Mouse (Mus musculus): ENCODE measurements around the gene Upk1b. TPM values are rescaled to one million over a fixed set of nuclear protein-coding genes. Genes with fewer than 3 reads are reported as not detected.

Upk1b gene
- polyA plus RNA-seq, 1 experiment from 2014 or later, result 2.5 TPM

DNA sequence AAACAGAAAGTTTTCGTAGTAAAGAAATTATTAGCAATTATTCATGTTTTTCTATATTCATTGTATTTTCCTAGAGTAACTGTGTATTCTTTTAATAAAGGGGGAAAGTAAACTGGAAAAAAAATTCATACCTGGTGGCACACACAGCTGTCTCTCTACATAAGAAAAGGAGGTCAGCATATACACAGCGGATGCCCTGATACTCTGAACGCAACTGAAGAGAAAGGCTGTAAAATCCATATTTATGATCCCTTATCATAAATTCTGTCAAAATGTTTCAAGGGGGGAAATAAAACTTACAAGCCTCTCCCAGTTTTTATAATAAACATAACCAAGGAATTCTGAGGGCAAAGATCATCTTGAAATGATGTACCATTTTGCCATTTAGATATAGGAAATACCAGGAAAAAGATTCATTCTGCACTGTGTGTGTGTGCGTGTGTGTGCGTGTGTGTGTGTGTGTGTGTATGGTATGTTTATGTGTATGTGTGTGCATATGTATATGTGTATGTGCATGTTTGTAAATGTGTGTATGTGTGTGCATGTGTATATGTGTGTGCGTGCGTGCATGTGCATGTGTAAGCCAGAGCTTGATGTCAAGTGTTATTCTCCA lies 19.1 kb downstream of the Upk1b start:
- no peak overlapping the region for H3K9ac ChIP-seq
- H3K27ac ChIP-seq, result no peak overlapping the region
- peaks cover 38% of the 10 kb centered on the region for H3K27me3 ChIP-seq (replicated peaks)
- H3K4me1 ChIP-seq, result no peaks in the 10 kb centered on the region
- ATAC-seq, result no peak
- no peaks in the 10 kb centered on the region for H3K9me3 ChIP-seq (replicated peaks)
- no peak overlapping the region for H3K4me3 ChIP-seq
- 84% methylated on average over 7 of the region's 7 CpGs for WGBS (ENCODE audit: insufficient replicate concordance)
- H3K4me2 ChIP-seq, result no peak overlapping the region
- H3K36me3 ChIP-seq, result no peaks in the 10 kb centered on the region

DNA sequence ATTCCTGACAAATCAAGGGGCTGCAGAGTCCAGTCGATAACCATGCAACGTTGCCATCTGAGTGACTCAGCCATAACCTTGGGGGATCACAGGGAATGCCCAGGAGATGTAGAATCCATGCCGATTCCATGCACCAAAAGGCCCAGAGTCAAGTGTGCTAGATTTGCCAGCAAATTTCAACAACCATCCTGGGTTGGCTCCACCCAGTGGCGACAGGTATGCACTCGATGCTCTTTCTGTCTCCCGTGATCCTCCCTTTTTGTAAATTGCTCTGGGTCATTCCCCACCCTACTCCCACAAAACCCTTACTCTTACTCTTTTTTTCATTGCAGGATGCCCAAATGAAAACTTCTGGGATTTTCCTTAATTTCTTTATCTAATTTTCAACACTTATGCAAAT lies 23.8 kb downstream of the Upk1b start:
- no peak overlapping the region for H3K9ac ChIP-seq
- no peak overlapping the region for H3K4me3 ChIP-seq
- no peak overlapping the region for H3K27ac ChIP-seq
- H3K9me3 ChIP-seq (replicated peaks), result no peaks in the 10 kb centered on the region
- no peaks in the 10 kb centered on the region for H3K36me3 ChIP-seq
- peaks cover 32% of the 10 kb centered on the region for H3K27me3 ChIP-seq (replicated peaks)
- 50% methylated on average over 6 of the region's 6 CpGs for WGBS (ENCODE audit: insufficient replicate concordance)
- H3K4me2 ChIP-seq, result no peak overlapping the region
- ATAC-seq, result no peak
- H3K4me1 ChIP-seq, result no peaks in the 10 kb centered on the region

DNA sequence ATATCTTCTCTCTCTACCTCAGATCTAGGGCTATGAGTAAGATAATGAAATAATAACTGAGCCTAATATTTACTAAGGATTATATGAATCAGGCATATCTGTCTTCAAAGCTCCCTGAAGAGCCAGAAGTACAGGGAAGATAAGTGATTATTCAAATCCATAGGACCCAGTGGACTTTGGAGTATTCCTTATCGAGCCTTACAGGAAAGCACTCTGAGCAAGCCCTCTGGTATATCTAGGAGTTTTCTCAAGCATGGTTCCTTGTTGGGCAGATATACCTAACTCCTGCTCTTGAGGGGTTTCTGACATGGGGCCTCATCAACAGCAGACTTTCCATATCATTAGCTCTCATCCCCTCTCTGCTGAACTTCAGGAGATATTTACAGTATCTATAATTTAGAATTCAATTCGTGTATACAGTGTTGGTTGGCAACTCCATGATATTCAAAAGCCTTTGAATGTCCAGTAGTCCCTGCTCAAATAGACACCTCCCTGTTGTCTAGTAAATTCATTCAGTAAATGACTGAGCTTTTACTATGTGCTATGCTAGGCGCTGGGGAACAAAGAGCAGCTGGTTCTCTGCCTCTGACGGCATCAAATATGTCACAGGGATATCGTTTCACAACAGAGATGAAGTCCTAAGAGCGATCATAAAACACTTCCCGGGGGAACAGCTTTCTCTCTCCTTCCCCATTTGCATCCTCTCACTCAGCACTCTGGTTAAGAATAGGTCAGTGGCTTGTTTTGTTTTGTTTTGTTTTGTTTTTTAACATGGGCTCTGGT lies 25.0 kb downstream of the Upk1b start:
- WGBS (ENCODE audit: insufficient replicate concordance), result 59% methylated on average over 7 of the region's 7 CpGs
- peaks cover 36% of the 10 kb centered on the region for H3K27me3 ChIP-seq (replicated peaks)
- ATAC-seq, result no peak
- H3K4me2 ChIP-seq, result no peak overlapping the region
- no peak overlapping the region for H3K27ac ChIP-seq
- no peaks in the 10 kb centered on the region for H3K4me1 ChIP-seq
- H3K9ac ChIP-seq, result no peak overlapping the region
- H3K9me3 ChIP-seq (replicated peaks), result no peaks in the 10 kb centered on the region
- no peaks in the 10 kb centered on the region for H3K36me3 ChIP-seq
- H3K4me3 ChIP-seq, result no peak overlapping the region

DNA sequence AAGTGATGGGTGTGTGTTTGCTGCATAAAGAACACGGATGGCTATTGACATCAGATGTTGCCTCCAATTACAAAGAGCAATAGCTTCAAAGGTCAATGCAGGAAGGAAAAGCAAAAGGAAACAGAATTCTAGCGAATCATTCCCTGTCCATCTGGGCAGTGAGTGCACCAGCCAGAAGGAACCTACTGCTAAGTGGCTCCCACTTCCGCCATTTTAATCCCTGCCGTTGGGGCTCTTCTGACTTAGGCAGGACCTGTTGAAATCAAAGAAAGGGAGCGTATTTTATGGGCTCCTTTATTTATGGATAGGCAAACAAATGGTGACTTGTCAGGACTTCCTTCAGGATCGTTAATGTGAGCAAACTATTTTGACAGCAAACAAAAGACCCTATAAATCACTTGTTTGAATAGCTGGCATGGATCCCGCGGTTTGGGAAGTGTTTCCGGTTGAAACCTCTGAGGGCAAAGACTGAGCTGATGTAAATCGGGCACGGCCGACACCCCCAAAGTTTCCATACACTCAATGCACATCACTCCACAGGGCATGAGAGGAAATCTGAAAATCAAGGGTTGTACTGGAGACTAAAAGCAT lies 27.1 kb downstream of the Upk1b start:
- Histone ChIP-seq H3K36me3 (peaks cover 4% of the 10 kb centered on the region; the same call in 1 of the 2 replicates), H3K9ac (no peak overlapping the region), H3K4me2 (no peak overlapping the region), H3K9me3 (replicated peaks) (no peaks in the 10 kb centered on the region), H3K27me3 (replicated peaks) (peaks cover 33% of the 10 kb centered on the region), H3K27ac (no peak overlapping the region), H3K4me3 (no peak overlapping the region), H3K4me1 (no peaks in the 10 kb centered on the region)
- ATAC-seq, result no peak
- whole genome bisulfite sequencing (ENCODE audit: insufficient replicate concordance), result 67% methylated on average over 12 of the region's 12 CpGs

DNA sequence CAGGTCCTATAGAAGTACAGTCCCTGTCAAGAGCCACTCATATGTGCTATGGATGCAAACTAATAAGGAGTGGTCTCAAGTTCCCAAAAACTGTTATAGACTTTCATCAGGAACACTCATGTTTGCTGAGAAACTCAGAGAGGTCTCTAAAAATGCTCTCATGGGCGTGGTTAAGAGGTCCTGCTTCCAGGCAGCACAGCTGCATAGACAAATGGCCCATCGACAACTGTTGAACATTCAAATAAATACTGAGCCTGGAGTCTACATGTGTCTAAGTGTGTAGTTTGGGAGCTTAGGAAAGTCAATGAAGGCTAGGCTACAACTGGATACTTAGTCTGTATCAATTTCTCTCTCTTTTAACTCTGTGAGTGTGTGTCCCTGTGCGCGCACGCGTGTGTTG lies 29.0 kb downstream of the Upk1b start:
- no peak overlapping the region for H3K9ac ChIP-seq
- H3K9me3 ChIP-seq (replicated peaks), result no peaks in the 10 kb centered on the region
- H3K4me2 ChIP-seq, result no peak overlapping the region
- H3K27me3 ChIP-seq (replicated peaks), result peaks cover 33% of the 10 kb centered on the region
- peaks cover 4% of the 10 kb centered on the region; the same call in 1 of the 2 replicates for H3K36me3 ChIP-seq
- no peaks in the 10 kb centered on the region for H3K4me1 ChIP-seq
- ATAC-seq, result no peak
- WGBS (ENCODE audit: insufficient replicate concordance), result 85% methylated on average over 6 of the region's 6 CpGs
- H3K4me3 ChIP-seq, result no peak overlapping the region
- no peak overlapping the region for H3K27ac ChIP-seq

DNA sequence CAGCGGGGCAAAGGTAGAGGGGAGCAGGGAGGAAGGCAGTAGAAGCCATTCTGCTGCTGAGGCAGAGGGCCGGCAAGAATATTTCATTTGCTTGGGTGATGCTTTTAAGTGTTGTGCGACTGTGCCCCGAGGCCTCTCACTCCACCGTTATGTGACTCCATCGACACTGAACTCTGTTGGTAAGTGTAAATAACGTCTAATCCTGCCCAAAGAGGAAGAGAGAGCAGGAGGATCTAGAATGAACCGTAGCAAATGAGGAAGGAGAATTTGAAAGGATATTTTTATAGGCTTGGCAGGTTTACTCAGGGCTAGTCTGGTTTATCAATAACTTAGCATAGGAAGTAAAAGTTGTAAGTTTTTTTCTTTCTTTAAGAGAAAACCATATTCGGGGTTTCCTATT lies 30.6 kb downstream of the Upk1b start:
- Histone ChIP-seq H3K4me2 (no peak overlapping the region), H3K36me3 (peaks cover 4% of the 10 kb centered on the region; the same call in 1 of the 2 replicates), H3K27me3 (replicated peaks) (peaks cover 31% of the 10 kb centered on the region), H3K27ac (no peak overlapping the region), H3K4me1 (no peaks in the 10 kb centered on the region), H3K4me3 (no peak overlapping the region), H3K9me3 (replicated peaks) (no peaks in the 10 kb centered on the region), H3K9ac (no peak overlapping the region)
- no peak for ATAC-seq
- WGBS (ENCODE audit: insufficient replicate concordance), result 59% methylated on average over 9 of the region's 9 CpGs

DNA sequence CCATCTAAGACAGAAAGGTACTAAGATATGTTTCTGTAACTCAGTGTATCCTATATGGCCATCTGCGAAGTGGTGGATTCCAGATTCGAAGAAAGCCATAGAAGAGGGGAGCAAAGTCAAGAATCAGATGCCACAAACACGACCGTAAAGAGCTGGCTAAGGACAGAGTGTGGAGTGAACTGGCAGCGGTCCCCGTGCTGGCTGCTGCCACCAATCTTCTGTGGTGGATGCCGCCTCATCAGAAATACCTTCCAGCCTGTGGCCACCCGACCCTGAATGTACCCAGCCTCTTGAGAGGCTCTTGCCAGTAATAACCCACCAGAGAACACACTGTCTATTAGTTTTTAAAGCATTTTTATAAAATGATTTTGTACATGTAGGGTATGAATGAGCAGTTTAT lies 31.7 kb downstream of the Upk1b start:
- 82% methylated on average over 8 of the region's 8 CpGs for WGBS (ENCODE audit: insufficient replicate concordance)

DNA sequence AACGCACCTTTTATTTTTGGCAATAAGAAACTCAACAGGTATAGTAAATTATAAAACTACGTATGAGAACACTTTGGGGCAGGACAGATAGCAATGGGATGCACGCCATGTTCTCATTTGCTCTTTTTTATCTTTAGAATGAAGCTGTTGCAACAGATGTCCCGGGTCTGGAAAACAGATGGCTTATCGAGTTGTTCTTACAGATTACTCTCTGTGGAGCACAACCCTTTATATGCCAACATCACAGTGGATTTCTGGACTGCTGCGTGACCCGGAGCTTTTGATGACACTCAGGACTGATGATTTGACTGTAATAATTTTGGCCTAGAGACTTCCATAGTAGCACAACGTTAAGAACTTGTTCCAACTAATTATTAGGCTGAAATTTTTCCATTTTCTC lies 32.4 kb downstream of the Upk1b start:
- peaks cover 32% of the 10 kb centered on the region for H3K27me3 ChIP-seq (replicated peaks)
- WGBS (ENCODE audit: insufficient replicate concordance), result 75% methylated on average over 8 of the region's 8 CpGs

More for the DNA sequence above, 31.7 kb downstream of the Upk1b start:
- no peaks in the 10 kb centered on the region for H3K9me3 ChIP-seq (replicated peaks)
- H3K36me3 ChIP-seq, result peaks cover 4% of the 10 kb centered on the region; the same call in 1 of the 2 replicates
- H3K4me2 ChIP-seq, result no peak overlapping the region
- no peak overlapping the region for H3K4me3 ChIP-seq
- no peak overlapping the region for H3K9ac ChIP-seq
- H3K27me3 ChIP-seq (replicated peaks), result peaks cover 31% of the 10 kb centered on the region
- ATAC-seq, result no peak
- no peak overlapping the region for H3K27ac ChIP-seq
- H3K4me1 ChIP-seq, result no peaks in the 10 kb centered on the region

DNA sequence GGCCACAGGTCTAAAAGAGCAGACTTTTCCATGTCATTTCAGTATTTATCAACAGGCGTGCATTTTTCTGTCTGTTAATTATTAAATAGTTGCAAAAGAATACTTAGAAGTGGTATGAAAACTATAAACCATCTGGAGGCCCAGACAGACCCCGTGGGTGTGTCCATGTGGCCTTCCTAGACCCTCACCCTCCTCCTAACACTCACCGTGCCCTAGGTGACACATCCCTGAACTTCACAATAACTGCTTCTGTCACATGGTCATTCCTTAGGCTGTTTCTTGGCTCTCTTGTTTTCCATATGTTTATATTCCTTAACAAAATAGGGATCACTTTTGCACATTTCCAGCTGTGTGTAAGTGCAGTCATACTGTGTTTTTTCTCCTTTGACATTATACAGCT lies 33.5 kb downstream of the Upk1b start:
- 51% methylated on average over 3 of the region's 3 CpGs for WGBS (ENCODE audit: insufficient replicate concordance)
- no peak overlapping the region for H3K4me3 ChIP-seq
- no peaks in the 10 kb centered on the region for H3K4me1 ChIP-seq
- ATAC-seq, result no peak
- H3K27ac ChIP-seq, result no peak overlapping the region
- H3K4me2 ChIP-seq, result no peak overlapping the region
- no peaks in the 10 kb centered on the region for H3K9me3 ChIP-seq (replicated peaks)
- H3K36me3 ChIP-seq, result peaks cover 4% of the 10 kb centered on the region; the same call in 1 of the 2 replicates
- peaks cover 26% of the 10 kb centered on the region for H3K27me3 ChIP-seq (replicated peaks)
- no peak overlapping the region for H3K9ac ChIP-seq

More for the DNA sequence above, 32.4 kb downstream of the Upk1b start:
- Histone ChIP-seq H3K4me2 (no peak overlapping the region), H3K36me3 (peaks cover 4% of the 10 kb centered on the region; the same call in 1 of the 2 replicates), H3K9me3 (replicated peaks) (no peaks in the 10 kb centered on the region), H3K4me1 (no peaks in the 10 kb centered on the region), H3K27ac (no peak overlapping the region), H3K9ac (no peak overlapping the region), H3K4me3 (no peak overlapping the region)
- ATAC-seq, result no peak

DNA sequence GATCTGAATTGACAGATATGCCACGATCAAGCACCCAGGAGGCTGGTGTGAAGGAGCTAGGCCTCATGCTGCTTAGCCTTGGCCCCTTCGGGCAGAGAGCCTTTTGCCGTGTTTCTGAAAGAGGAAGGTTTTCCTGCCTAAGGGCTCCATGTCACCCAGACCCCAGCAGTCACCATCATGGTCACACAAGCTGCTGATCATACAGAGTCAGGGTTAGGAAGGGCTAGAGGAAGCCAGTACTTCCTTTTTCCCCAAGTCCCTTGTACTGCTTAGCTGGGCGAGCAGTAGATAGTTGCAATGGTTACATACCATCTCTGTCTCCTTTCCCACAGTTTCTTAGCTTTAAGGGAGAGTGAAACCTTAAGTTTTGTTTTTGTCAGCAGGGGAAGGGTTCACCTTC lies 36.6 kb downstream of the Upk1b start:
- Histone ChIP-seq H3K9me3 (replicated peaks) (no peaks in the 10 kb centered on the region), H3K4me3 (no peak overlapping the region), H3K4me1 (peaks cover 5% of the 10 kb centered on the region; the same call in 1 of the 2 replicates), H3K9ac (no peak overlapping the region), H3K27ac (no peak overlapping the region), H3K36me3 (peaks cover 6% of the 10 kb centered on the region; the same call in 1 of the 2 replicates), H3K4me2 (no peak overlapping the region), H3K27me3 (replicated peaks) (peaks cover 36% of the 10 kb centered on the region)
- no peak for ATAC-seq
- 32% methylated on average over 4 of the region's 4 CpGs for WGBS (ENCODE audit: insufficient replicate concordance)

DNA sequence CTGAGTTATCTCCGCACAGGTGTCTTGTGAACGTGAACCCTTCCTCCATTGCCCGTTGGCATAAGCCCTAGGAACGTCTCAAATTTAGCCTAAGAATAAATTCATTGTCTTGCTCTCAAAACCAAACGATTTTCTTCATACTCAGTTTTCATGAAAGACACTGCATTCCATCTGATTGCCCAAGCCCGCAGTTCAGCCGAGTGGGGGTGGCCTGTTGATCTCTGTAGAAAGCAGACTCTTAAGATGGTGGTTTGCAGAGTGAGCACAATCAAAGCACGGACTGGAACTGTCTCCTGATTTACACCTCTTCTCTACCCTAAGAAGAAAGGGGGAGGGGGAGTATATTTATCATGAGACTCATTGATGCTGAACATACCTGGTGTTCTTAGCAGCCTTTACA lies 37.7 kb downstream of the Upk1b start:
- peaks cover 47% of the 10 kb centered on the region for H3K27me3 ChIP-seq (replicated peaks)
- 0 out of 2 replicates have a peak, but pooled peaks cover 2% of the 10 kb centered on the region for H3K36me3 ChIP-seq
- H3K27ac ChIP-seq, result no peak overlapping the region
- no peaks in the 10 kb centered on the region for H3K9me3 ChIP-seq (replicated peaks)
- ATAC-seq, result no peak
- no peak overlapping the region for H3K9ac ChIP-seq
- peaks cover 11% of the 10 kb centered on the region; the same call in 1 of the 2 replicates for H3K4me1 ChIP-seq
- no peak overlapping the region for H3K4me3 ChIP-seq
- no peak overlapping the region for H3K4me2 ChIP-seq
- WGBS (ENCODE audit: insufficient replicate concordance), result 74% methylated on average over 8 of the region's 8 CpGs

DNA sequence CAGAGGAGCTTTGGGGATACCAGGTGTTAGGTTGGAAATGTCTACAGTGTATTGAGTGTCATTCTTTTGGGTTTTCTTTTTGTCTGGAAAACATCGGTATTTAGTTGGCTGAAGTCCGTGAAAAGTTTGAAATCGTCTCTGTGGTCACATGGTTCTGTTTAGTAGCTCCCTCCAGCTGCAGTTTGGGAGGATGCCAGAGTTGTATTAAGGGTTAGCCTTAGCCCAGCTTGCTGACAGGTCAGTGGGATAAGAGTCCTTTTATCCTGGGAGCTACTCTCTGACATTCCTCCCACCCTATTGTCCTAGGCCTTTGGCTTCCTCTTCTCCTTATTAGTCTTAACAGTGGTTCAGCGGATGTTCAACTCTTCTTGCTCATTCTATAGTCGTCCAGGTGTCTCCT lies 38.2 kb downstream of the Upk1b start:
- Histone ChIP-seq H3K4me3 (no peak overlapping the region), H3K9me3 (replicated peaks) (no peaks in the 10 kb centered on the region), H3K36me3 (0 out of 2 replicates have a peak, but pooled peaks cover 2% of the 10 kb centered on the region), H3K9ac (no peak overlapping the region), H3K4me1 (peaks cover 14% of the 10 kb centered on the region), H3K4me2 (no peak overlapping the region), H3K27me3 (replicated peaks) (peaks cover 49% of the 10 kb centered on the region), H3K27ac (no peak overlapping the region)
- WGBS (ENCODE audit: insufficient replicate concordance), result 75% methylated on average over 5 of the region's 5 CpGs
- ATAC-seq, result no peak

All from liver, embryonic 12.5 days (tissue).